Mouse (Mus musculus) kidney, adult 2 months (tissue): Measurements from ENCODE around the gene Gm13285. TPM values are rescaled to one million over a fixed set of nuclear protein-coding genes. Genes with fewer than 3 reads are reported as not detected.
"Not testable (repeated sequence)": the region's sequence is repeated elsewhere in the genome, so short reads cannot be mapped to it uniquely, and the experiment has no call there.

Experiments
- DNase-seq: peaks from one replicate; pipeline ENCODE4 v3.0.0; 2021
- H3K27ac ChIP-seq: fragments of 200-500 bp; 2 replicates; pipeline ENCODE4 v1.5.1; 2012; ENCODE audit warnings: low read depth, low read length, control low read depth, inconsistent platforms; ENCODE audit not compliant: insufficient read depth
- H3K27me3 ChIP-seq: fragments of 200-500 bp; replicated peaks from 2 replicates; pipeline ENCODE4 v1.6.1; 2012; ENCODE audit warnings: mild to moderate bottlenecking, moderate library complexity, low read length, inconsistent platforms; ENCODE audit not compliant: control insufficient read depth, insufficient read depth
- H3K36me3 ChIP-seq: fragments of 200-500 bp; 2 replicates; pipeline ENCODE4 v1.6.1; 2012; ENCODE audit warnings: mild to moderate bottlenecking, moderate library complexity, low read length, inconsistent platforms; ENCODE audit not compliant: control insufficient read depth, insufficient read depth
- H3K4me1 ChIP-seq: fragments of 200-500 bp; 2 replicates; pipeline ENCODE4 v1.6.1; 2011; ENCODE audit warnings: low read length; ENCODE audit not compliant: control insufficient read depth, insufficient read depth
- H3K4me3 ChIP-seq: fragments of 200-500 bp; 2 replicates; pipeline ENCODE4 v1.5.1; 2011; ENCODE audit warnings: mild to moderate bottlenecking, low read depth, low read length, control low read depth; ENCODE audit not compliant: insufficient read depth
- CTCF ChIP-seq: fragments of 200-500 bp; conservative IDR thresholded peaks from 2 replicates; pipeline ENCODE4 v1.5.1; 2011; ENCODE audit warnings: low read depth, mild to moderate bottlenecking, control low read depth, low read length, moderate library complexity, mixed read lengths; ENCODE audit not compliant: insufficient read depth, insufficient read length
- POLR2A ChIP-seq: fragments of 200-500 bp; IDR thresholded peaks from one replicate; pipeline ENCODE4 v1.6.1; 2011; ENCODE audit warnings: low read depth, low read length, control low read depth
- WGBS: fragments of 180-500 bp; shearing (Covaris S2); methylation state at CpG from one replicate; pipeline ENCODE4 v1.1.7; 2018; 5-methylcytosine and 5-hydroxymethylcytosine counted together
- polyA plus RNA-seq: library from polyadenylated mRNA; depleted of rRNA; stranded (reverse); fragments of >200 nt; gene quantifications from 2 replicates; pipeline ENCODE4 v1.2.3, GENCODE M21; 2012

The Gm13285 gene
- polyA plus RNA-seq, 1 experiment, result not detected

GRCm38 (mm10) chr4:88760431-88760830, 39.0 kb upstream of the Gm13285 start:
- H3K27me3 ChIP-seq, H3K36me3 ChIP-seq, H3K4me1 ChIP-seq: not testable (repeated sequence)
- TF ChIP-seq CTCF (peak; percentile 38; the same call in 1 of the 2 replicates), POLR2A (peak; percentile 52)
- Histone ChIP-seq H3K4me3 (peak overlapping the region; percentile 48; the same call in 1 of the 2 replicates), H3K27ac (peak overlapping the region; percentile 81; the same call in 1 of the 2 replicates)
- under 1% methylated on average over 24 of the region's 28 CpGs for WGBS
- peak; percentile 90 for DNase-seq

GRCm38 (mm10) chr4:88761776-88762175, 37.7 kb upstream of the Gm13285 start:
- H3K27me3 ChIP-seq, H3K27ac ChIP-seq, H3K36me3 ChIP-seq, H3K4me1 ChIP-seq, H3K4me3 ChIP-seq: not testable (repeated sequence)
- 62% methylated on average over 6 of the region's 8 CpGs for WGBS
- peak; percentile 60 for DNase-seq

- peak; percentile 19 for DNase-seq
- H3K4me3 ChIP-seq, H3K27ac ChIP-seq, H3K36me3 ChIP-seq, H3K27me3 ChIP-seq, H3K4me1 ChIP-seq: not testable (repeated sequence)
- 52% methylated on average over 9 of the region's 9 CpGs for WGBS
Measured at GRCm38 (mm10) chr4:88762341-88762740, 37.1 kb upstream of the Gm13285 start.

DNA sequence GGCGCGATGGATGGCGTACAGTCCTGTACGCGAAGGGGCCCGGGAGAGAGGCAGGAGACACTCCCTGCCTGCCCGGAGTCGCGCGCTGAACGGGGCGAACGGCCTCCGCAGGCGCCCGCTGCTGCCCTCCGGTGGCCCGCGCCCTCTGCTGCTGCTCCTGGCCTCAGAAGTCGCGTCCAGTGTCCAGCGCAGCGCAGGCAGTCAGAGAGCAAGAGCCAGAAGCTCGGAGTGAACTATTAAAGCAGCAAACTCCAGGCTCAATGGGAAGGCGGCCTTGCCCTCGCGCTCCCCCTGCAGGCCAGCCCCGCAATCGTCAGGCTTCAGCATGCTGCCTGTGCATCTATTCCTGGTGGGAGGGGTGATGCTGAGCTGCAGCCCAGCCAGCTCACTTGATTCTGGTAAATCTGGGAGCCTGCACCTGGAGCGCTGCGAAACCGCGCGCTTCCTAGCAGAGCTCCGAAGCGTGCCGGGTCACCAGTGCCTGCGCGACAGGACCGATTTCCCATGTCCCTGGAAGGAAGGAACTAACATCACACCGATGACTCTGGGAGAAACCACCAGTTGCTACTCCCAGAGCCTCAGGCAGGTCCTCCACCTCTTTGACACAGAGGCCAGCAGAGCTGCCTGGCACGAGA, 36.0 kb upstream of the Gm13285 start:
- peak; percentile 88 for DNase-seq
- not testable (repeated sequence) for H3K36me3 ChIP-seq, H3K4me1 ChIP-seq, H3K27ac ChIP-seq, H3K27me3 ChIP-seq
- 2% methylated on average over 42 of the region's 42 CpGs for WGBS
- H3K4me3 ChIP-seq, result peak overlapping the region; percentile 28; the same call in 1 of the 2 replicates
- 0 out of 2 replicates have a peak, but pooled peaks have one; percentile 38 for TF ChIP-seq CTCF

- not testable (repeated sequence) for DNase-seq
- WGBS, result no CpG with 5 or more reads among the region's 32 CpGs
Measured at GRCm38 (mm10) chr4:88773534-88773933, 25.9 kb upstream of the Gm13285 start, which contains the start of gene Gm13290. Gene Gm13290, plus strand, starts transcription at chr4:88773834.

GRCm38 (mm10) chr4:88776622-88777021, 22.8 kb upstream of the Gm13285 start, which contains the start of gene Gm13289:
Gene Gm13289, plus strand, starts transcription at chr4:88776922.
- DNase-seq, H3K4me1 ChIP-seq, H3K4me3 ChIP-seq, H3K27me3 ChIP-seq, H3K36me3 ChIP-seq, H3K27ac ChIP-seq: not testable (repeated sequence)
- no CpG with 5 or more reads among the region's 29 CpGs for WGBS

More at GRCm38 (mm10) chr4:88773534-88773933, 25.9 kb upstream of the Gm13285 start, which contains the start of gene Gm13290:
- H3K4me1 ChIP-seq, H3K4me3 ChIP-seq, H3K27ac ChIP-seq, H3K27me3 ChIP-seq, H3K36me3 ChIP-seq: not testable (repeated sequence)

DNA sequence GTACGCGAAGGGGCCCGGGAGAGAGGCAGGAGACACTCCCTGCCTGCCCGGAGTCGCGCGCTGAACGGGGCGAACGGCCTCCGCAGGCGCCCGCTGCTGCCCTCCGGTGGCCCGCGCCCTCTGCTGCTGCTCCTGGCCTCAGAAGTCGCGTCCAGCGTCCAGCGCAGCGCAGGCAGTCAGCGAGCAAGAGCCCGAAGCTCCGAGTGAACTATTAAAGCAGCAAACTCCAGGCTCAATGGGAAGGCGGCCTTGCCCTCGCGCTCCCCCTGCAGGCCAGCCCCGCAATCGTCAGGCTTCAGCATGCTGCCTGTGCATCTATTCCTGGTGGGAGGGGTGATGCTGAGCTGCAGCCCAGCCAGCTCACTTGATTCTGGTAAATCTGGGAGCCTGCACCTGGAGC, 19.9 kb upstream of the Gm13285 start, which contains the start of gene Gm13272:
Gene Gm13272, plus strand, starts transcription at position 301 of the 400 bp plus-strand sequence.
- not testable (repeated sequence) for H3K4me1 ChIP-seq, DNase-seq, H3K27ac ChIP-seq, H3K27me3 ChIP-seq, H3K4me3 ChIP-seq, H3K36me3 ChIP-seq
- WGBS, result no CpG with 5 or more reads among the region's 29 CpGs

GRCm38 (mm10) chr4:88780320-88780719, 19.1 kb upstream of the Gm13285 start:
- DNase-seq, H3K36me3 ChIP-seq, H3K27ac ChIP-seq, H3K4me3 ChIP-seq, H3K27me3 ChIP-seq, H3K4me1 ChIP-seq: not testable (repeated sequence)
- WGBS, result 50% methylated on average over 17 of the region's 18 CpGs

- not testable (repeated sequence) for DNase-seq, H3K27me3 ChIP-seq, H3K36me3 ChIP-seq, H3K4me1 ChIP-seq
- H3K4me3 ChIP-seq, result 0 out of 2 replicates have a peak within 1 kb of the TSS, but pooled peaks have one; percentile 15
- H3K27ac ChIP-seq, result 0 out of 2 replicates have a peak within 1 kb of the TSS, but pooled peaks have one; percentile 20
- 16% methylated on average over 5 of the region's 7 CpGs for WGBS
Measured at GRCm38 (mm10) chr4:88781831-88782230, 17.6 kb upstream of the Gm13285 start, which contains the start of gene Ifnz. Gene Ifnz, plus strand, starts transcription at chr4:88782131.

DNA sequence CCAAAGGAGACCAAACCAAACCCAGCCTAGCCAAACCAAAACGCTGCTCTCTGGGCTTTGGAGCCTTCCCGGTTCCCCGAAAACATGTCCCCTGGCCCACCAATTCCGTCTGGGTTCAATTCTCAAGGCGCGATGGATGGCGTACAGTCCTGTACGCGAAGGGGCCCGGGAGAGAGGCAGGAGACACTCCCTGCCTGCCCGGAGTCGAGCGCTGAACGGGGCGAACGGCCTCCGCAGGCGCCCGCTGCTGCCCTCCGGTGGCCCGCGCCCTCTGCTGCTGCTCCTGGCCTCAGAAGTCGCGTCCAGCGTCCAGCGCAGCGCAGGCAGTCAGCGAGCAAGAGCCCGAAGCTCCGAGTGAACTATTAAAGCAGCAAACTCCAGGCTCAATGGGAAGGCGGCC, 17.1 kb upstream of the Gm13285 start:
- not testable (repeated sequence) for H3K4me1 ChIP-seq, H3K27me3 ChIP-seq, H3K36me3 ChIP-seq
- peak; percentile 28 for DNase-seq
- H3K4me3 ChIP-seq, result 0 out of 2 replicates have a peak overlapping the region, but pooled peaks have one; percentile 15
- H3K27ac ChIP-seq, result 0 out of 2 replicates have a peak overlapping the region, but pooled peaks have one; percentile 20
- under 1% methylated on average over 15 of the region's 31 CpGs for WGBS

DNA sequence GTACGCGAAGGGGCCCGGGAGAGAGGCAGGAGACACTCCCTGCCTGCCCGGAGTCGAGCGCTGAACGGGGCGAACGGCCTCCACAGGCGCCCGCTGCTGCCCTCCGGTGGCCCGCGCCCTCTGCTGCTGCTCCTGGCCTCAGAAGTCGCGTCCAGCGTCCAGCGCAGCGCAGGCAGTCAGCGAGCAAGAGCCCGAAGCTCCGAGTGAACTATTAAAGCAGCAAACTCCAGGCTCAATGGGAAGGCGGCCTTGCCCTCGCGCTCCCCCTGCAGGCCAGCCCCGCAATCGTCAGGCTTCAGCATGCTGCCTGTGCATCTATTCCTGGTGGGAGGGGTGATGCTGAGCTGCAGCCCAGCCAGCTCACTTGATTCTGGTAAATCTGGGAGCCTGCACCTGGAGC, 14.1 kb upstream of the Gm13285 start, which contains the start of gene Gm13276:
Gene Gm13276, plus strand, starts transcription at position 301 of the 400 bp plus-strand sequence.
- H3K27me3 ChIP-seq, result not testable (repeated sequence)

More for the DNA sequence above, 14.1 kb upstream of the Gm13285 start, which contains the start of gene Gm13276:
- not testable (repeated sequence) for H3K4me1 ChIP-seq, H3K36me3 ChIP-seq, H3K27ac ChIP-seq, DNase-seq, H3K4me3 ChIP-seq
- no CpG with 5 or more reads among the region's 27 CpGs for WGBS
